Mouse (Mus musculus): ENCODE results near the gene Mcub. TPM values are rescaled to one million over a fixed set of nuclear protein-coding genes. Genes with fewer than 3 reads are reported as not detected.
A peak's percentile ranks its signal among the peaks of the same experiment; 100 is the strongest.

The Mcub gene
- total RNA-seq, 2 experiments from 2014 or later = 3.5 to 5.3 TPM

- H3K27ac ChIP-seq = no peak overlapping the region
- TF ChIP-seq CTCF (conservative IDR thresholded peaks at IDR 0.05) = no peak
- no peak for DNase-seq (ENCODE audit: low spot score in 2 of 2)
- no peak overlapping the region for H3K4me3 ChIP-seq
Measured at GRCm38 (mm10) chr3:129903866-129904265, 66.1 kb downstream of the Mcub start.

- no peak overlapping the region for H3K27ac ChIP-seq
- TF ChIP-seq CTCF (conservative IDR thresholded peaks at IDR 0.05) = no peak
- DNase-seq (ENCODE audit: low spot score in 2 of 2) = no peak
- H3K4me3 ChIP-seq = no peak overlapping the region
Measured at GRCm38 (mm10) chr3:129903369-129903768, 66.6 kb downstream of the Mcub start.

DNA sequence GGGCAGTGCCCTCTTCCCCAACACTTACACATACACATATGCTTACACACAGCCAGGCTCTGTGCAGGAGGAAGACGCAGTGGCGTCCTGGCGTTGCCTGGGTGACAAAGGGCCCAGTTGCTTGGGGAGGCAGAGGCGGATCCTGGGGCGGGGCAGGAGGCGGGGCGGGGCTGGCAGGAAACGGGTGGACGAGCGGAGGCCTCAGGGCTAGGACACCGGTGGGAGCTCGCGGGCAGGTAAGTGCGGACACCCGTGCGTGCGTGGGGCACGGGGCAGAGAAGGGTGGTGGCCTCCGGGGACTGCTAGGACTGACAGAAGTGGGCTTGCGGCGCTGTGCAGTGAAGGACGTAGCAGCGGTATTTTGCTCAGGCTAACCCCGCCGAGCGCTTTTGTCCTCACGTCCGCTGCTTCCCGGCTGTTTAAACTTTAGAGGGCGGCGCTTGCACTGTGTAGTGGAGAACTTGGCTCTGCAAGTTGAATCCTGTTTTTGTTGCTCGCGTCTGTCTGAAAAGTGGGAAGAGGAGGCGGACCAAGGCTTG is 68.7 kb downstream of the Mcub start, which contains the start of gene Casp6:
Gene Casp6 (plus strand): TSS at position 155 of the 539 bp plus-strand sequence.
- peak; percentile 49 to 66 for DNase-seq (ENCODE audit: low spot score in 2 of 2)
- H3K27ac ChIP-seq = peak within 1 kb of the TSS; percentile 56
- peak within 1 kb of the TSS; percentile 71 for H3K4me3 ChIP-seq
- TF ChIP-seq CTCF (conservative IDR thresholded peaks at IDR 0.05) = no peak

DNA sequence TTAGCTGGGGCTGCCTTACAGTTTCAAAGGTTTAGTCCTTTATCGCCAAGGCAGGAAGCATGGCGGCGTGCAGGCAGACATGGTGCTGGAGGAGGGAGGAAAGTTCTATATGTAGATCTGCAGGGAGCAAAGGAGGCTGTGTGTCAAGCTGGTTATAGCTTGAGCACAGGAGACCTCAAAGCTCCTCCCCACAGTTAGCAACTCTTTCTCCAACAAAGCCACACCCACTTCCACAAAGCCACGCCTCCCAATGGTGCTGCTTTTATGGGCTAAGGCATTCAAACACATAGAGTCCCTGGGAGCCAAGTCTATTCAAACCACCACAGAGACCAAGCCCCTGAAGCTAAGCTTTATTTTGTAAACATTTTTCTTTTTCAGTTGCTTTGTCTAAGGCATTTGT is 71.1 kb downstream of the Mcub start:
- TF ChIP-seq CTCF (conservative IDR thresholded peaks at IDR 0.05) = no peak
- DNase-seq (ENCODE audit: low spot score in 2 of 2) = no peak
- Histone ChIP-seq H3K4me3 (no peak overlapping the region), H3K27ac (no peak overlapping the region)

DNA sequence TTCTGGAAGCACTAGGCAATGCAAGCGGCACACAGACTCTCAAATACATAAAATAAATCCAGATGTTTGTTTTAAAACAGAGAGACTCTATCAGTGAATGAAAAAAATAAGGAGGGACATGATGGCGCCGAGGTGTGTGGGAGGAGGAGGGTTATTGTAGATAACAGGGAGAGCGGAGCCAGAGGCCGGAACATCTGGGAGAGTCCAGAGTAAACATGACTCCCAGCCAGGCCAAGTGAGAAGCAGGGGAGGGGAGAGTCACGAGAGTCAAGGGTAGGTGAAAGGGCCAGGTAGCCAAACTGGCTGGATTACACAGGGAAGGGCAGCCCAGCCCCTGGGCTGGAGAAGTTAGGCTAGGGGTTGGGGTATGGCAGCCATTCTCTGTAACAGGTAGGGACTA is 73.4 kb downstream of the Mcub start:
- TF ChIP-seq CTCF (conservative IDR thresholded peaks at IDR 0.05) = no peak

DNA sequence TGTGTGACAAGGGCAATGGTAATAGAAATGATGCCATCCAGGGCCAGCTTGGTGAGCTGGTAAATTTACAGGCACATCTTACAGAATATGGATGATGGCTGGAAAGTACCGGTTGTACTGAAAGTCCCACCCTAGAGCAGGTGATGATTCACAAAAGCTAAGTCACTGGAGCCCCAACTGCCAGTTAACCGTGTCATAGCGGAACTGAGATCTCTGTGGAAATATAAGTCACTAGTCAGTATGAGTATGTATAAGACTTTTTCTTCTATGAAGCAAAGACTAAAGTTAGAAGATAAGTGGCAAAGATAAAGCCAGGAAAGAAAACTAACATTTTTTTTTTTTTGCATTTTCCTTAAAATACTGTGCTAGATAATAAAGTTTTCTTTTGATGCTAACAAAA is 76.9 kb downstream of the Mcub start:
- TF ChIP-seq CTCF (conservative IDR thresholded peaks at IDR 0.05) = no peak

More for the DNA sequence above, 73.4 kb downstream of the Mcub start:
- DNase-seq (ENCODE audit: low spot score in 2 of 2) = no peak
- Histone ChIP-seq H3K27ac (no peak overlapping the region), H3K4me3 (no peak overlapping the region)

GRCm38 (mm10) chr3:129892003-129892402 is 78.0 kb downstream of the Mcub start:
- H3K4me3 ChIP-seq = no peak overlapping the region
- no peak overlapping the region for H3K27ac ChIP-seq
- no peak for TF ChIP-seq CTCF (conservative IDR thresholded peaks at IDR 0.05)
- no peak for DNase-seq (ENCODE audit: low spot score in 2 of 2)

More for the DNA sequence above, 76.9 kb downstream of the Mcub start:
- Histone ChIP-seq H3K4me3 (no peak overlapping the region), H3K27ac (no peak overlapping the region)
- no peak for DNase-seq (ENCODE audit: low spot score in 2 of 2)

GRCm38 (mm10) chr3:129887779-129888517 is 82.1 kb downstream of the Mcub start:
- Histone ChIP-seq H3K4me3 (no peak overlapping the region), H3K27ac (no peak overlapping the region)
- DNase-seq (ENCODE audit: low spot score in 2 of 2) = no peak
- TF ChIP-seq CTCF (conservative IDR thresholded peaks at IDR 0.05) = no peak

DNA sequence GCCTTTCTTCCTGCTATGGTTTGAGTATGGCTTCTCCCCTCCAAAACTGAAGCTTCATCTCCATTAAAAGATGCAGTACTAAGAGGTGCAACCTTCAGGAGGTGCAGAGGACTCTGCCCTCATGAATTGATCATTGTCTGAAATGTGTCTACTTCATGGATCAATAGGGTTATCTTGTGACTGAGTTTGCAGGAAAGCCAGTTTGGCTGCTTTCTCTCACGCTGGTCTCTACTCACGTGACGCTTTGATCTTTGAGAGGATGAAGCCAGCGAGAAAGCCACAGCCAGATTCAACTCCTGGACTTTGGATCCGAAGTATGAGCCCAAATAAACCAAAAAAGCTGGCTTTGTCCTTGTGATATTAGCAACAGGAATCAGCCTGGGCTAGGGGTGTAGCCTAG is 83.6 kb downstream of the Mcub start:
- DNase-seq (ENCODE audit: low spot score in 2 of 2) = no peak
- TF ChIP-seq CTCF (conservative IDR thresholded peaks at IDR 0.05) = no peak
- Histone ChIP-seq H3K4me3 (no peak overlapping the region), H3K27ac (no peak overlapping the region)

GRCm38 (mm10) chr3:129885577-129885976 is 84.4 kb downstream of the Mcub start:
- no peak overlapping the region for H3K4me3 ChIP-seq
- TF ChIP-seq CTCF (conservative IDR thresholded peaks at IDR 0.05) = no peak
- no peak overlapping the region for H3K27ac ChIP-seq
- DNase-seq (ENCODE audit: low spot score in 2 of 2) = no peak

DNA sequence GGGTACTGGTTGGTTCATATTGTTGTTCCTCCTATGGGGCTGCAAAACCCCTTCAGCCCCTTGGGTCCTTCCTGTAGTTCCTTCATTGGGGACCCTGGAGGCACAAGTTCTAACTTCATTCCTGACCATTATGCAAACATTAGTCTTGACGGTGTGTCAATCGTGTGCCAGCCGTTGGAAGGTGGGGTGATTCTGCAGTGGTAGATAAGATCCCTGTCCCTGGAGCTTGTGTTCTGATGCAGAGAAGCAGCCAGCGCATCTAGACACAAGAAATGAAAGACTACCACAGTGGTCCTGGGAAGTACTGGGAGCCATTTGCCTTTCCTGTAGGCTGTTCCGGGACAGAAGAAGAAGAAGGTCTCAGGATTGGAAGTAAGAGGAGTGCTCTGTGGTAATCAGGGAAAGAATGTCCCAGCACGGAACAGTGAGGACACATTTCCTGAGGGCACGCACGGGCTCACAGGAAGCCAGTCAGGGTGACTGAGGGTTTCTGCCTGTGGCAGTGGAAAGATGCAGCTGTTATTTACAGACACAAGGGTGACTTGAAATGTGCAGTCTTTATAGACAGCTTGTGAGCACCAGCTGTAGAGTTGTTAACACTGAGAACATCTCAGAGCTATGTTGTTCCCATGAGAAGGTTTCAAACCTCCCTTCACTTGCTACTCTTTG is 88.9 kb downstream of the Mcub start:
- TF ChIP-seq CTCF (conservative IDR thresholded peaks at IDR 0.05) = no peak
- no peak overlapping the region for H3K4me3 ChIP-seq
- no peak for DNase-seq (ENCODE audit: low spot score in 2 of 2)

GRCm38 (mm10) chr3:129879913-129880312 is 90.1 kb downstream of the Mcub start:
- Histone ChIP-seq H3K27ac (no peak overlapping the region), H3K4me3 (no peak overlapping the region)
- DNase-seq (ENCODE audit: low spot score in 2 of 2) = no peak
- no peak for TF ChIP-seq CTCF (conservative IDR thresholded peaks at IDR 0.05)

More for the DNA sequence above, 88.9 kb downstream of the Mcub start:
- no peak overlapping the region for H3K27ac ChIP-seq

DNA sequence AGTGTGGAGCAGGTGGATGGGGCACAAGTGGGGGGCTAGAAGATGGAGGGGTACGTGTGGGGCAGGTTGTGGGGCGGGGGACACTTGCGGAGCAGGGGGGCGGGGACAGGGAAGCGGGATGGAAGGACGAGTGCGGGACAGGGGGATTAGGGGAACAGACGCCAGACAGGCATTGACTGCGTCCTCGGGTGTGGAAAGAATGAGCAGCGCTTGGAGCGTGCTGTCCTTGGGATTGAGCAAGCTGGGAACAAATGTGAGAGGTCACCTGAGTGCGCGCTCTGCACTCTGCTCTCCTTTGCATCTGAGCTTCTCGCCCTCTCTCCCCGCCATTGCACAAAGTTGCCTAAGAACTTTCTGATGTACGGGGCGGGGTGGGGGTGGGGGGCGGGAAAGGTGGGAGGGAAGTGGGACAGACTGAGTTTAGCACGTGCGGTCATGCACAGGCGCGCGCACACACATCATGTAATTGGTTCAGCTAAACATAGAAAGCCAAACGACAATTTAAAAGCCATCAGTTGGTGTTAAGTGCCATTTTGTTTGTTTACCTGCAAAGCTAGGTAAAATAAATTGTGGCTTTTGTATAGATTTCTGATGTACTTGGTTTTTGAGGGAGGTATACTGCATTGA is 90.8 kb downstream of the Mcub start:
- DNase-seq (ENCODE audit: low spot score in 2 of 2) = no peak
- H3K27ac ChIP-seq = peak overlapping the region; percentile 91; the same call in 1 of the 2 replicates
- no peak for TF ChIP-seq CTCF (conservative IDR thresholded peaks at IDR 0.05)
- H3K4me3 ChIP-seq = peak overlapping the region; percentile 82

Measured in layer of hippocampus, adult 2 months (tissue).